Mouse (Mus musculus): ENCODE measurements around the gene Fcer1g. TPM values are rescaled to one million over a fixed set of nuclear protein-coding genes. Genes with fewer than 3 reads are reported as not detected.

Gene Fcer1g
- polyA plus RNA-seq (2015; fragmentation: Nextera tagmentation; extraction: Ambion mirVana), result 91.3 and 98.9 TPM in 2 replicates

GRCm38 (mm10) chr1:171234126-171234525 is at the start of gene Fcer1g:
Gene Fcer1g, minus strand, starts transcription at chr1:171234365.

DNA sequence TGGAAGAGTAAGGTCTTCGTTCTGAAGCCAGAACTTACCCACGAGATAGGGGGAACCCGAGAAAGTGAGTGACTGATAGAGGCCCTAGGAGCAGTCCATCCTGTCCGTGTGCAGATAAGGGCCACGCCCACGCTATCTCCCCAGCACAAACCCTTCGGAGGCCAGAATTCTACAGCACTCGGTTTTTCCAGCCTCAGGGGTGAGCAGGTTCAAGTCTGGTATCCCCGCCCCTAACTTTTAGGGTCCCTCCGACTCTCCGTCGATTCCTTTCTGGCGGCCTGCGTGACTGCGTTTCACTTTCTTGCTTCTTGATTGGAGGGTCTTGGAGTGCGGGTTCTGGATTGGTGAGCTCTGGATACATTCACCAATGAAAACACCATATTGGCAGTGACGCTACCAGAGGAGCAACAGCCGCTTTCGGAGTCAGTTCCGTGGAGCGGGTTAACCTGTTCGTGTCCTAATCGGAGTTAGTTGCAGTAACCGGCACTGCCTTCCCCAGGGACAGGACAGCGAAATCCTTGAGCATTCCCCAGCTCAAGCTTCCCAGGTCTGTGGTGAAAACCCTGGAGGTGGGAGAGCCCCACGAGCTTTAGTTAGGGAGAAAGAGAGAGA is 46.9 kb upstream of the Fcer1g start, which contains the start of gene Ppox:
Gene Ppox (minus strand): TSS at position 271 of the 612 bp plus-strand sequence.

GRCm38 (mm10) chr1:171269848-171270572 is 35.8 kb upstream of the Fcer1g start, which contains the start of gene B4galt3:
Gene B4galt3, plus strand, starts transcription at chr1:171270328.

GRCm38 (mm10) chr1:171250680-171251593 is 16.8 kb upstream of the Fcer1g start, which contains the start of gene Ndufs2:
Gene Ndufs2, minus strand, starts transcription at chr1:171251388.

DNA sequence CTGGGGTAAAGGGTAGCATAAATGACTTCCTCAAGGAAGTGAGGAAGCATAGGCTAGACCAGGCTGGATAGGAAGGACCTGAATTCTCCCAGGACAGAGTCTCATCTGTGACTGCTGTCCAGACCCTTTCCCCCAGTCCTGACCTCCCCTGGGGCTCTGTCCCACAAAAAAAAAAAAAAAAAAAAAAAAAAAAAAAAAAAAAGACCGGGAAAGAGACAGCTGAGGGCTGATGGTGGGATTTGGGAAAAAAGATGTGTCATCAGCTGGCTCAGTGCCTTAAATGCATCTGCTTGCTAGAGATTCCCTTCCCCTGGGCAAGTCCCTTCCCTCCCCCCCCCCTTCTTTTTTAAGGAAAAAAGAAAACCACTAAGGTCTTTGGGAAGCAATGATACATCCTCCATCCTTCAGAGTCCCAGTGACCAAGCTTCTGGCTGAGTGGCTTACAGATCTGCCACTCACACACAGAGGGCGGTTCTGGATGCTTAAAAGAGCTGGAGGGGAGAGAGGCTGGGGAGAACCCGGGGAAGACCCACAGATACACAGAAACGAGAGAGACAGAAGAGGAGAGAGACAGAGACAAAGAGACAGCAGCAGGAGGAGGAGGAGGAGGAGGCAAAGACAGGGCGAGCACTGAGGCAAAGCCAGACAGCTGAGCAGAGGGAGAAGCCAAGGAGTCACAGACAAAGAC is 15.9 kb upstream of the Fcer1g start, which contains the start of gene Adamts4:
Gene Adamts4 (plus strand): TSS at position 509 of the 688 bp plus-strand sequence.

GRCm38 (mm10) chr1:171224857-171225256 is 9.3 kb downstream of the Fcer1g start, which contains the start of gene Apoa2:
Gene Apoa2, plus strand, starts transcription at chr1:171225054.

DNA sequence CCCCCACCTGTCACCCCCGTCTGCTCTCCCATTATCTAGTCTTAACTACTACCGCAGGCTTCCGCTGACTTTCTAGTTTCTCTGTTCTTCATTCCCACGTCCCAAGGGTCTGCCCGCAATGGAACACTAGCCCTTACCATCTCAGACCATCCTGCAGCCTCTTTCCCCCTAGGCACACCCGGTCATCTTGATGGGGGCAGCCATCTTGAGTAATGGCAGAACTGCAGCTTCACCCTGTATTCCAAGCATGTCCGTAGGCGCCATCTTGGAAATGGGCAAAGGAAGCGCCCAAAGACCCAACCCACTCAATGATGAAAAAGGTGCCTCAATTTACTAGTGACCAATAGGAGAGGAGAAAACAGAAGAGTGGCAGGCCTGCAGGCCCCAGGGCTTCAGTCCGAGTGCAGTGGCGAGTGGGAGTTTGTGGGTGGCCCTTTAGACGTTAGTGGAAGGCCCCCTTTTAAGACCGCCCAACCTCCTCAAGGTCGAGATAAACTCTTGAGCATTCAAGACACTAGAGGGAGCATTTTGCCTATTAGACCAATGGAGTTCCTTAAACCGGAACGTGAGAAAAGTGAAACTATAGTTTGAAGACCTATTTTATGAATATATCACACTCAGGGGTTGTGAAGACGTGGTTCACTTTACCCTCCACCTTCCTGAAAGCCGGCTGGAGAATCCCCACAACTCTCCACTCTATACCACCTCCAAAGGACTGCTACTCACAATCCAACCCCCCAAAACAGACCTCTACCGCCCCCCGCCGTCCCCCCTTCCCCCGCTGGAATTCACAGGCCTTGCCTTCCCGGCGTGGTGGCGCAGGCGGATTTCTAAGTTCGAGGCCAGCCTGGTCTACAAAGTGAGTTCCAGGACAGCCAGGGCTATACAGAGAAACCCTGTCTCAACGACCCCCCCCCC is 11.7 kb downstream of the Fcer1g start, which contains the start of gene Tomm40l:
Gene Tomm40l (minus strand): TSS at position 277 of the 918 bp plus-strand sequence.

DNA sequence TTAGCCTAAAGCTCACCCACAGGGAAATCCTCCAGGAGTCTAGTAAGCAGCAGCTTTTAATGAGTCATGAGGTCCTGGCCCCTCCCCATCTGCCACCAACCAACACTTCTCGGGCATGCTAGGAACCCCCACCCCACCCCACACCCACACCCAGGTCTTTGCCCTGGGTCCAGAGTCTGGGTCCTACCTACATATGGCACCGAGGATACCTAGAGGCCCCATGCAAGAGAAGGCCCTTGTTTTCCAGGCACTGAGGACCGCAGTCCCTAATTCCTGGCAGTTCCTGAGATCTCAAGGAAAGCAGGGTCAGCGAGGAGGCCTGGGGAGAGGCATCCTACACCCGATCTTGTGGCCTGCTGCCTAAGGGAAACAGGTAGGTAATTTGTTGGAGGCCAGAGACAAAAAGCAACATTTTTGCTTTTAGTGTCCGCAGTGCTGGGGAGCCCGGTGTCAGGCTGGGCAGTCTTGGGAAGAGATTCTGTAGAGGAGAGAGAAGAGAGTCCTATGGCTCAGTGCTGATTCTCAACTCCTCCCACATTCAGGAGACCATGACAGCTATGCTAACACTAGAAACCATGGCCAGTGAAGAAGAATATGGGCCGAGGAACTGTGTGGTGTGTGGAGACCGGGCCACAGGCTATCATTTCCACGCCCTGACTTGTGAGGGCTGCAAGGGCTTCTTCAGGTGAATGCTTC is 20.2 kb downstream of the Fcer1g start, which contains the start of gene Nr1i3:
Gene Nr1i3 (plus strand): TSS at position 170 of the 696 bp plus-strand sequence.

GRCm38 (mm10) chr1:171195887-171196397 is 38.2 kb downstream of the Fcer1g start, which contains the start of gene Pcp4l1:
Gene Pcp4l1, minus strand, starts transcription at chr1:171196268.

Other genes starting within 250 kb of the Fcer1g start
- gene Fcgr4, start 215.4 kb downstream of the Fcer1g start, polyA plus RNA-seq (2015; fragmentation: Nextera tagmentation; extraction: Ambion mirVana), result 5.6 and 6.3 TPM in 2 replicates
- gene Fcgr3, start 169.4 kb downstream of the Fcer1g start, polyA plus RNA-seq (2015; fragmentation: Nextera tagmentation; extraction: Ambion mirVana), result 42.6 and 55.1 TPM in 2 replicates
- 4.1 and 7.5 TPM in 2 replicates for gene Cfap126, start 120.4 kb downstream of the Fcer1g start, polyA plus RNA-seq (2015; fragmentation: Nextera tagmentation; extraction: Ambion mirVana)
- gene Sdhc, start 83.8 kb downstream of the Fcer1g start, polyA plus RNA-seq (2015; fragmentation: Nextera tagmentation; extraction: Ambion mirVana), result 198 and 253 TPM in 2 replicates
- 9.0 and 16.4 TPM in 2 replicates for gene Mpz, start 83.7 kb downstream of the Fcer1g start, polyA plus RNA-seq (2015; fragmentation: Nextera tagmentation; extraction: Ambion mirVana)
- gene Pcp4l1, start 38.1 kb downstream of the Fcer1g start, polyA plus RNA-seq (2015; fragmentation: Nextera tagmentation; extraction: Ambion mirVana), result 6.8 and 12.3 TPM in 2 replicates
- gene Nr1i3, start 20.4 kb downstream of the Fcer1g start, polyA plus RNA-seq (2015; fragmentation: Nextera tagmentation; extraction: Ambion mirVana), result 1.7 and 2.5 TPM in 2 replicates
- gene Tomm40l, start 11.9 kb downstream of the Fcer1g start, polyA plus RNA-seq (2015; fragmentation: Nextera tagmentation; extraction: Ambion mirVana), result 24.7 and 27.6 TPM in 2 replicates
- 476 and 741 TPM in 2 replicates for gene Apoa2, start 9.3 kb downstream of the Fcer1g start, polyA plus RNA-seq (2015; fragmentation: Nextera tagmentation; extraction: Ambion mirVana)
- gene Adamts4, start 16.1 kb upstream of the Fcer1g start, polyA plus RNA-seq (2015; fragmentation: Nextera tagmentation; extraction: Ambion mirVana), result 2.1 and 2.6 TPM in 2 replicates
- gene Ndufs2, start 17.0 kb upstream of the Fcer1g start, polyA plus RNA-seq (2015; fragmentation: Nextera tagmentation; extraction: Ambion mirVana), result 307 and 430 TPM in 2 replicates
- gene B4galt3, start 36.0 kb upstream of the Fcer1g start, polyA plus RNA-seq (2015; fragmentation: Nextera tagmentation; extraction: Ambion mirVana), result 25.8 and 38.1 TPM in 2 replicates
- 19.7 and 42.8 TPM in 2 replicates for gene Ppox, start 46.8 kb upstream of the Fcer1g start, polyA plus RNA-seq (2015; fragmentation: Nextera tagmentation; extraction: Ambion mirVana)
- gene Usp21, start 53.6 kb upstream of the Fcer1g start, polyA plus RNA-seq (2015; fragmentation: Nextera tagmentation; extraction: Ambion mirVana), result 27.7 and 43.9 TPM in 2 replicates
- gene Ufc1, start 60.7 kb upstream of the Fcer1g start, polyA plus RNA-seq (2015; fragmentation: Nextera tagmentation; extraction: Ambion mirVana), result 136 and 154 TPM in 2 replicates
- 25.9 and 36.8 TPM in 2 replicates for gene Dedd, start 94.8 kb upstream of the Fcer1g start, polyA plus RNA-seq (2015; fragmentation: Nextera tagmentation; extraction: Ambion mirVana)
- gene Nit1, start 111.3 kb upstream of the Fcer1g start, polyA plus RNA-seq (2015; fragmentation: Nextera tagmentation; extraction: Ambion mirVana), result 36.4 and 71.2 TPM in 2 replicates
- 71.6 and 101 TPM in 2 replicates for gene Pfdn2, start 111.3 kb upstream of the Fcer1g start, polyA plus RNA-seq (2015; fragmentation: Nextera tagmentation; extraction: Ambion mirVana)
- gene Klhdc9, start 126.4 kb upstream of the Fcer1g start, polyA plus RNA-seq (2015; fragmentation: Nextera tagmentation; extraction: Ambion mirVana), result 5.3 and 6.9 TPM in 2 replicates
- 0.19 and 0.27 TPM in 2 replicates for gene Nectin4, start 135.7 kb upstream of the Fcer1g start, polyA plus RNA-seq (2015; fragmentation: Nextera tagmentation; extraction: Ambion mirVana)
- gene Arhgap30, start 154.6 kb upstream of the Fcer1g start, polyA plus RNA-seq (2015; fragmentation: Nextera tagmentation; extraction: Ambion mirVana), result 2.2 and 2.3 TPM in 2 replicates
- gene Usf1, start 176.9 kb upstream of the Fcer1g start, polyA plus RNA-seq (2015; fragmentation: Nextera tagmentation; extraction: Ambion mirVana), result 54.5 and 56.5 TPM in 2 replicates
- 2.3 and 2.7 TPM in 2 replicates for gene Tstd1, start 184.5 kb upstream of the Fcer1g start, polyA plus RNA-seq (2015; fragmentation: Nextera tagmentation; extraction: Ambion mirVana)
- 56.2 and 87.2 TPM in 2 replicates for gene F11r, start 203.2 kb upstream of the Fcer1g start, polyA plus RNA-seq (2015; fragmentation: Nextera tagmentation; extraction: Ambion mirVana)